Mouse (Mus musculus): Measurements from ENCODE around the gene Asb15. TPM values are rescaled to one million over a fixed set of nuclear protein-coding genes. Genes with fewer than 3 reads are reported as not detected.

Asb15 gene
- polyA plus RNA-seq, 1 experiment: 0.24 TPM

GRCm38 (mm10) chr6:24546716-24547420 lies 18.9 kb downstream of the Asb15 start:
- Histone ChIP-seq H3K4me1 (ENCODE audit: control insufficient read depth, insufficient read depth, insufficient read length, low read length) (peaks cover 1% of the 10 kb centered on the region; the same call in 1 of the 2 replicates), H3K27ac (replicated peaks; ENCODE audit: low read depth, low read length) (no peak overlapping the region), H3K4me3 (ENCODE audit: insufficient read depth, low read depth, low read length) (no peak overlapping the region)

GRCm38 (mm10) chr6:24549801-24550200 lies 21.9 kb downstream of the Asb15 start:
- Histone ChIP-seq H3K27ac (replicated peaks; ENCODE audit: low read depth, low read length) (no peak overlapping the region), H3K4me3 (ENCODE audit: insufficient read depth, low read depth, low read length) (no peak overlapping the region), H3K4me1 (ENCODE audit: control insufficient read depth, insufficient read depth, insufficient read length, low read length) (peaks cover 8% of the 10 kb centered on the region; the same call in 1 of the 2 replicates)

- Histone ChIP-seq H3K4me1 (ENCODE audit: control insufficient read depth, insufficient read depth, insufficient read length, low read length) (peaks cover 11% of the 10 kb centered on the region; the same call in 1 of the 2 replicates), H3K4me3 (ENCODE audit: insufficient read depth, low read depth, low read length) (no peak overlapping the region), H3K27ac (replicated peaks; ENCODE audit: low read depth, low read length) (no peak overlapping the region)
These were observed 24.1 kb downstream of the Asb15 start for GRCm38 (mm10) chr6:24552046-24552445.

GRCm38 (mm10) chr6:24554427-24555086 lies 26.6 kb downstream of the Asb15 start:
- H3K27ac ChIP-seq (replicated peaks; ENCODE audit: low read depth, low read length): peak overlapping the region; percentile 7; the same call in 1 of the 2 replicates
- H3K4me3 ChIP-seq (ENCODE audit: insufficient read depth, low read depth, low read length): 0 out of 2 replicates have a peak overlapping the region, but pooled peaks have one; percentile 20
- peaks cover 11% of the 10 kb centered on the region; the same call in 1 of the 2 replicates for H3K4me1 ChIP-seq (ENCODE audit: control insufficient read depth, insufficient read depth, insufficient read length, low read length)

- H3K27ac ChIP-seq (replicated peaks; ENCODE audit: low read depth, low read length): no peak overlapping the region
- no peak overlapping the region for H3K4me3 ChIP-seq (ENCODE audit: insufficient read depth, low read depth, low read length)
- peaks cover 11% of the 10 kb centered on the region; the same call in 1 of the 2 replicates for H3K4me1 ChIP-seq (ENCODE audit: control insufficient read depth, insufficient read depth, insufficient read length, low read length)
These were observed 27.5 kb downstream of the Asb15 start for GRCm38 (mm10) chr6:24555488-24555887.

GRCm38 (mm10) chr6:24564081-24564480 lies 36.1 kb downstream of the Asb15 start:
- H3K27ac ChIP-seq (replicated peaks; ENCODE audit: low read depth, low read length): no peak overlapping the region
- H3K4me1 ChIP-seq (ENCODE audit: control insufficient read depth, insufficient read depth, insufficient read length, low read length): no peaks in the 10 kb centered on the region
- no peak overlapping the region for H3K4me3 ChIP-seq (ENCODE audit: insufficient read depth, low read depth, low read length)

- Histone ChIP-seq H3K27ac (replicated peaks; ENCODE audit: low read depth, low read length) (no peak overlapping the region), H3K4me3 (ENCODE audit: insufficient read depth, low read depth, low read length) (no peak overlapping the region), H3K4me1 (ENCODE audit: control insufficient read depth, insufficient read depth, insufficient read length, low read length) (no peaks in the 10 kb centered on the region)
These were observed 36.9 kb downstream of the Asb15 start for GRCm38 (mm10) chr6:24564886-24565285.

- Histone ChIP-seq H3K27ac (replicated peaks; ENCODE audit: low read depth, low read length) (no peak overlapping the region), H3K4me3 (ENCODE audit: insufficient read depth, low read depth, low read length) (no peak overlapping the region), H3K4me1 (ENCODE audit: control insufficient read depth, insufficient read depth, insufficient read length, low read length) (0 out of 2 replicates have a peak, but pooled peaks cover 2% of the 10 kb centered on the region)
These were observed 41.0 kb downstream of the Asb15 start for GRCm38 (mm10) chr6:24568963-24569362.

GRCm38 (mm10) chr6:24569711-24570110 lies 41.8 kb downstream of the Asb15 start:
- H3K27ac ChIP-seq (replicated peaks; ENCODE audit: low read depth, low read length): peak overlapping the region; percentile 66
- H3K4me1 ChIP-seq (ENCODE audit: control insufficient read depth, insufficient read depth, insufficient read length, low read length): 0 out of 2 replicates have a peak, but pooled peaks cover 2% of the 10 kb centered on the region
- H3K4me3 ChIP-seq (ENCODE audit: insufficient read depth, low read depth, low read length): no peak overlapping the region

- Histone ChIP-seq H3K27ac (replicated peaks; ENCODE audit: low read depth, low read length) (peak overlapping the region; percentile 72), H3K4me1 (ENCODE audit: control insufficient read depth, insufficient read depth, insufficient read length, low read length) (0 out of 2 replicates have a peak, but pooled peaks cover 2% of the 10 kb centered on the region), H3K4me3 (ENCODE audit: insufficient read depth, low read depth, low read length) (peak overlapping the region; percentile 23)
These were observed 42.3 kb downstream of the Asb15 start for GRCm38 (mm10) chr6:24570278-24570677.

- Histone ChIP-seq H3K27ac (replicated peaks; ENCODE audit: low read depth, low read length) (peak overlapping the region; percentile 78), H3K4me1 (ENCODE audit: control insufficient read depth, insufficient read depth, insufficient read length, low read length) (0 out of 2 replicates have a peak, but pooled peaks cover 2% of the 10 kb centered on the region), H3K4me3 (ENCODE audit: insufficient read depth, low read depth, low read length) (peak overlapping the region; percentile 23; the same call in 1 of the 2 replicates)
These were observed 43.2 kb downstream of the Asb15 start for GRCm38 (mm10) chr6:24571126-24571525.

- Histone ChIP-seq H3K4me3 (ENCODE audit: insufficient read depth, low read depth, low read length) (no peak overlapping the region), H3K27ac (replicated peaks; ENCODE audit: low read depth, low read length) (peak overlapping the region; percentile 19; the same call in 1 of the 2 replicates), H3K4me1 (ENCODE audit: control insufficient read depth, insufficient read depth, insufficient read length, low read length) (0 out of 2 replicates have a peak, but pooled peaks cover 2% of the 10 kb centered on the region)
These were observed 44.5 kb downstream of the Asb15 start for GRCm38 (mm10) chr6:24572431-24572830.

- no peak overlapping the region for H3K27ac ChIP-seq (replicated peaks; ENCODE audit: low read depth, low read length)
- H3K4me1 ChIP-seq (ENCODE audit: control insufficient read depth, insufficient read depth, insufficient read length, low read length): 0 out of 2 replicates have a peak, but pooled peaks cover 2% of the 10 kb centered on the region
- no peak overlapping the region for H3K4me3 ChIP-seq (ENCODE audit: insufficient read depth, low read depth, low read length)
These were observed 45.4 kb downstream of the Asb15 start for GRCm38 (mm10) chr6:24573319-24573718.

GRCm38 (mm10) chr6:24583456-24583855 lies 55.5 kb downstream of the Asb15 start:
- Histone ChIP-seq H3K4me3 (ENCODE audit: insufficient read depth, low read depth, low read length) (no peak overlapping the region), H3K27ac (replicated peaks; ENCODE audit: low read depth, low read length) (no peak overlapping the region), H3K4me1 (ENCODE audit: control insufficient read depth, insufficient read depth, insufficient read length, low read length) (peaks cover 2% of the 10 kb centered on the region; the same call in 1 of the 2 replicates)

Measured in brown adipose tissue, adult 24 weeks (tissue).